Mouse (Mus musculus): Measurements from ENCODE around the gene Igf2r. TPM values are rescaled to one million over a fixed set of nuclear protein-coding genes. Genes with fewer than 3 reads are reported as not detected.
A peak's percentile ranks its signal among the peaks of the same experiment; 100 is the strongest.

Igf2r gene
- polyA plus RNA-seq (2012; rRNA removed): 26.8 and 27.5 TPM in 2 replicates

DNA sequence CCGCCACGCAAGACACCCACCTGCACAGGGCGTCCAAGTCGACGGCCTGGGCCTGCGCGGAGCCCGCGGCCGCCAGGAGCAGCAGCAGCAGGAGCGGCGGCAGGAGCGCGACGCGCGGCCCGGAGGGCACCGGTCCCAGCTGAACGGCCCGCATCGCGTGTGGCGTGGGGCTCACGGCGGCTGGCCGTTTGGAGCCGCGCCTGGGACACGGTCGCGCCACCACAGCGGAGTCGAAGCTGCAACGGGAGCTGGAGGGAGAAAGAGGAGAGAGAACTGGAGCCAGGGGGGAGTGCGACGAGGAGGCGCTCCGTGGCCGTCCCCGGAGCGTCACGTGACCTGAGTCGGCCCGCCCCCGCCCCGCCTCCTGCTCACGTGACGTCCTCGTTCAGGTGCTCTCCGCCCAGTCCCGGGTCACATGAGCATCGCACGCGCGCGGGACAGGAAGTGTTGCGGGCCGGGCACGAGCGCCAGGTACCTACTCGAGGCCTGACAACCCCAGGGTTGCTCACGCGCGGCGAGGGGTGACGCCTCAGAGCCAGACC lies at the start of gene Igf2r:
TSS of gene Igf2r (minus strand) at position 285 of the 542 bp plus-strand sequence.
- Histone ChIP-seq H3K4me1 (ENCODE audit: control insufficient read depth, insufficient read depth, low read length) (peaks cover 5% of the 10 kb centered on the region; the same call in 1 of the 2 replicates), H3K4me3 (replicated peaks; ENCODE audit: extremely low read depth, low read depth, low read length) (peak within 1 kb of the TSS; percentile 62)
- TF ChIP-seq POLR2A (IDR thresholded peaks at IDR 0.05; ENCODE audit: borderline replicate concordance, extremely low read depth, low read depth, low read length) (peak; percentile 66; the same call in 1 of the 2 replicates), CTCF (IDR thresholded peaks at IDR 0.05; ENCODE audit: insufficient read depth, low read length) (no peak)
- 50% methylated on average over 67 of the region's 67 CpGs for WGBS
- peak; percentile 60 for DNase-seq

DNA sequence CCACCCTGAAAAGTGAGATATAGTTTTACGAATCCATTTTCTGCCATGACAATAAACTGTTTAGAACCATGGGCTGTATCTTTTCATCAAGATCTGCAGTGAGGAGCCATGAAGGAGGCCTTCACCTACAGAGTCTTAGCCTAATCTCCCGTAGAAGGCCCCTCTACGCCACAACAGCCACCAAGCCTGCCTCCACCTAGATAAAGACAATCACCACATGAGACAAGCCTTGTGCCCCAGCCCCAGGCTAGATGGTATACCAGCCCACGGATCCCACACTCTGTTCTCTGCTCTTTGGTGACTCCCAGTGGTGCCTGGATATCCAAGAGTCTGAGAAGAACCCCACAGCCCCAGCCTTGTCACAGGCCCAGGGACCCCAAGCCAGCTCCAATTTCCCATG lies 46.4 kb upstream of the Igf2r start:
- 95% methylated on average over 4 of the region's 4 CpGs for WGBS
- TF ChIP-seq POLR2A (IDR thresholded peaks at IDR 0.05; ENCODE audit: borderline replicate concordance, extremely low read depth, low read depth, low read length) (no peak), CTCF (IDR thresholded peaks at IDR 0.05; ENCODE audit: insufficient read depth, low read length) (no peak)
- no peak for DNase-seq
- Histone ChIP-seq H3K4me1 (ENCODE audit: control insufficient read depth, insufficient read depth, low read length) (no peaks in the 10 kb centered on the region), H3K4me3 (replicated peaks; ENCODE audit: extremely low read depth, low read depth, low read length) (no peak overlapping the region)

DNA sequence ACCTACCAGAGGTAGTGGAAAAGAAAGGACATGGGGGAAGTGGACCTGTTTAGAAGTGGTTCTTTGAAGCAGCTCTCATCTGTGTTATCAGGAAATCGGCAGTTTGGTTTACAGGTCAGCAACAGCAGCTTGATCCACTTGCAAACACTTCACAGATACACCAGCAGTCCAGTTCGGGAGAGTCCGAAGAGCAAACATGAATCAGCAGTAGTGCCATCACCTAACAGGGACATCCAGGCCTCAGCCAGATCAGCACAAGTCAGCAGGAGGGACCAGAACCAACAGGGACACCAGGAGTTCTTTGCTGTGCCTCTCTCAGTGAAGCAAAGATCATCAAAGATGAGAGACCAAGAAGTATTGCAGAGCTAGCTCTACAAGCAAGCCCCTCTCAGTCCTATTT lies 45.0 kb upstream of the Igf2r start:
- H3K4me1 ChIP-seq (ENCODE audit: control insufficient read depth, insufficient read depth, low read length): peaks cover 4% of the 10 kb centered on the region
- WGBS: 59% methylated on average over 3 of the region's 3 CpGs
- DNase-seq: peak; percentile 3
- H3K4me3 ChIP-seq (replicated peaks; ENCODE audit: extremely low read depth, low read depth, low read length): no peak overlapping the region
- TF ChIP-seq CTCF (IDR thresholded peaks at IDR 0.05; ENCODE audit: insufficient read depth, low read length): no peak
- no peak for TF ChIP-seq POLR2A (IDR thresholded peaks at IDR 0.05; ENCODE audit: borderline replicate concordance, extremely low read depth, low read depth, low read length)

DNA sequence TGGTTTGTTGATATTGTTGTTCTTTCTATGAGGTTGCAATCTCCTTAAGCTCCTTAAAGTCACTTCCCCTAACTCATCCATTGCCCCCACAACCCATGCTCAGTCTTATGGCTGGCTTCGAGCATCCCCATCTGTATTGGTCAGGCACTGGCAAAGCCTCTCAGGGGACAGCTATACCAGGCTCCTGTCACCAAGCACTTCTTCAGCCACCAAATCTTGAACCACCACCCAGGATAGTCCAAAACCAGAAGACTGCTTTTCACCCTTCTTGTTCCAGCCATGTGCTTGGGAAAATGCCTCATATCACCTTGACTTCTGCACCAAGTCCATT lies 41.5 kb upstream of the Igf2r start:
- TF ChIP-seq POLR2A (IDR thresholded peaks at IDR 0.05; ENCODE audit: borderline replicate concordance, extremely low read depth, low read depth, low read length): no peak
- TF ChIP-seq CTCF (IDR thresholded peaks at IDR 0.05; ENCODE audit: insufficient read depth, low read length): no peak
- WGBS: 87% methylated on average over 1 of the region's 1 CpGs
- H3K4me1 ChIP-seq (ENCODE audit: control insufficient read depth, insufficient read depth, low read length): peaks cover 4% of the 10 kb centered on the region
- DNase-seq: peak; percentile 3
- no peak overlapping the region for H3K4me3 ChIP-seq (replicated peaks; ENCODE audit: extremely low read depth, low read depth, low read length)

DNA sequence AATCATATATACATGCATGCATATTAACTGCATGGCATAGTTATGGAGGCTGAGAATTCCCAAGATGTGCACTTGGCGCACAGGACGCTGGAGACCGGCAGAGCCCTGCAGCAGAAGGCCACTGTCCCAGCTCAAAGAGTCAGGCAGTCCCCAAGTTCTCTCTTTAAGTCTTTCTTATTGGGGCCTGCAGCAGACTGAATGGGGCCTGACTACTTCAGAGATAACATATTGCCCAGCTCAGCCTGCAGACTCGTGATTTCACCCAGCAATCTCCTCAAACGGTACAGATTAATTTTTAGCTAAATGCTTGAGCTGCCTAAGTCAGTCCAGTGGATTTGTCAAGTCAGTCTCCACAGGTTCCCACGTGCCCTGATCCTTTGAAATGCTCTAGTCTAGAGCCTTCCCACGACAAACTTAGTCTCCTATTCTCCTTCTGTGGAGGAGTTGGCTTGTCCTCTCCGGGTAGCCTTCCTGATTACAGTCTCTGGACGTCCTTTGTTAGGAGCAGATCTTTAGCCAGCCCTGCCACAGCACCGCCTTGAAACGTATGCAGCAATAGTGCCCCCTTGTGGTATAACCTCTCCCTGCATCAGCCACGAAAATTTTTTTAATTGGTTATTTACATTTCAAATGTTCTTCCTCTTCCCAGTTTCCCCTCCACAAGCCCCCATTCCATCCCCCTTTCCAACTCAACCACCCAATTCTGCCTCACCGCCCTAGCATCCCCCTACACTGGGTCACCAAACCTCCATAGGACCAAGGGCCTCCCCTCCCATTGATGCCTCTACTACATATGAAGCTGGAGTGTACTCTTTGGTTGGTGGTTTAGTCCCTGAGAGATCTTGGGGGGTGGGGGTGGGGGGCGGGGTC lies 40.9 kb upstream of the Igf2r start:
- Histone ChIP-seq H3K4me3 (replicated peaks; ENCODE audit: extremely low read depth, low read depth, low read length) (no peak overlapping the region), H3K4me1 (ENCODE audit: control insufficient read depth, insufficient read depth, low read length) (peaks cover 4% of the 10 kb centered on the region)
- WGBS: 20% methylated on average over 14 of the region's 14 CpGs
- peak; percentile 67 for DNase-seq
- peak; percentile 88 for TF ChIP-seq CTCF (IDR thresholded peaks at IDR 0.05; ENCODE audit: insufficient read depth, low read length)
- no peak for TF ChIP-seq POLR2A (IDR thresholded peaks at IDR 0.05; ENCODE audit: borderline replicate concordance, extremely low read depth, low read depth, low read length)

DNA sequence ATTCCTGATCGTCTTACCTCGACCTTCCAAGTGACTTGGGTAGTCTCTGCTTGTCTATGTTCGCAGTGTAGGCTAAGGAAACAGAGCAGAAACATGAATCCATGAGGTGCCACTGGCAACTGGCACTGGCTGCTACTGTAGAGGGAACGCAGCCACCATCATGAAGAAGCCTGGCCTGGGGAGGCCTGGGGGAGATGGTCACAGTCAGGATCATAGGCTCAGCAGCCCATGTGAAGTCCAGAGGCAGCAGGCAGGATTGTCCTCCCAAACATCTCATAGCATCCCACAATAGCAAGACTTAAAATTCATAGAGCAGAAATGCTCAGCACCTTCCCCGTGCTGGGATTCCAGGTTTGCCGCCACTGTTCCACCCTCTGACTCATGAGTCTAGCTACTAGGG lies 39.4 kb upstream of the Igf2r start:
- DNase-seq: no peak
- WGBS: 86% methylated on average over 6 of the region's 6 CpGs
- Histone ChIP-seq H3K4me1 (ENCODE audit: control insufficient read depth, insufficient read depth, low read length) (peaks cover 4% of the 10 kb centered on the region), H3K4me3 (replicated peaks; ENCODE audit: extremely low read depth, low read depth, low read length) (no peak overlapping the region)
- TF ChIP-seq CTCF (IDR thresholded peaks at IDR 0.05; ENCODE audit: insufficient read depth, low read length) (no peak), POLR2A (IDR thresholded peaks at IDR 0.05; ENCODE audit: borderline replicate concordance, extremely low read depth, low read depth, low read length) (no peak)

DNA sequence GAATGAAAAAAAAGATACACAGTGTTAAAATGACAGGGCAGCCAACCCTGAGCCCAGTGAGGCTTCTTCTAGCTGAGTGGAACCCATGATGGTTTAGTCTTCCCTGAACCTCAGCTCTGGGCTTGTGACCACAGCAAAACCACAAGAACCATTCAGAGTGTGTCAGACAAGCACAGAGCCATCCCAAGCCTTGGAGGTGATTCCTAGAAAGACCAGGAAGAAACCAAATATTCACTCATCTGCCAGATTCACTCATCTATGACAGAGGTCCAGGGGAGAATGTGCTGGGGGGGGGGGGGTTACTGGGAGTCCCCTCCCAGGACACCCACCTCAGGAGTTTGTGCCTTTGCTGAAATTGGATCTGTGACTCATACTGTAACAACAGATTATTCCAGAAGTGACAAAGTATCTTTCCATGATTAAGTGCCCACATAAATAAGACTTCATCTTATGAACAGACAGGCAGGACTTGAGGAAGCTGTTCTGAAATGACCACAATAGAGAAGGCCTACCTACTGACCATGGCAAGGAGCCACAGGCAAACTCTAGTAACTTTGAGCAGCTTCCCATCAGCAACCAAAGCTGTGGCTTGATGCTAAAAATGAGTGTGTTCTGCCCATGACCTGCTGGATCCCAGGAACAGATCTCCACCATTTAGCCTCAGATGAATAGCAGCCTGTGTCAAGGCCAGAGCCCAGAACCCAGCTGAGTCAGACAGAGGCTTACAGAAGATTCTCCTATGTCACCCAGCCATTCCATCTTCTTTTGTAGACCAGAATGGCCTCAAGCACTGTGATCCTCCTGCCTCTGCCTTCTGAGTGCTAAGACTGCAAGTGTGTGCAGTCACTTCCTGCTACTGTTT lies 35.4 kb upstream of the Igf2r start:
- H3K4me3 ChIP-seq (replicated peaks; ENCODE audit: extremely low read depth, low read depth, low read length): no peak overlapping the region
- no peak for TF ChIP-seq POLR2A (IDR thresholded peaks at IDR 0.05; ENCODE audit: borderline replicate concordance, extremely low read depth, low read depth, low read length)
- no peak for TF ChIP-seq CTCF (IDR thresholded peaks at IDR 0.05; ENCODE audit: insufficient read depth, low read length)
- no peaks in the 10 kb centered on the region; the same call in 1 of the 2 replicates for H3K4me1 ChIP-seq (ENCODE audit: control insufficient read depth, insufficient read depth, low read length)
- peak; percentile 1 for DNase-seq

DNA sequence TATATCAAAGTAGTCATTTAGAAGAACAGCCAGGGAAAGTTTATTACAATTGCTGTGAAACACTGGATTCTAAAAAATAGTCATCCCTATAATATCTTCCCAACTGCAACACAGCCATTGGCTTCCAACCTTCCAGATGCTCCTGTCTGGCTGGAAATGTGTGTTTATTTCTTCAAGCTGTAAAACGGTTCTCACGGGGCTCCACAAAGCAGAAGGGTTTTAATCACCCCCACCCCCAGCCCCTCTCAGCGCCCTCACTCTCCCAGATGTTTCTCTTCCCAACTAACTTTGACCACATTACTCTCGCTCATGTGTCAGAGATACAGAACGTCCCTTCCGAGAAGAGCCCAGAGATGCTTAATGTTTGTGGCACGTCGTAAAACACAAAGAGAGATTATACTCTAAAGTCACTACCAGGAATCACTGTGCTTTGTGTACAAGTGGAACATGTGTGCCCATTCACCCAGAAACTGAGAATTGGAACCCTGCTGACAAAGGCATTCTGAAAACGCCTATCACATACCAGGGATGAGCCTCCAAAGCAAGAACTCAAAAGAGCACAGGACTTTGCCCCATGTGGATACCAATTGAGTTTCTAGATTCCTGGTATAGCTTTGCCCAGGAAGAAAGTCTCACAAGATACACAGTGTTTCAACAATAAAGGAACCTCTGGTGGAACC lies 32.5 kb upstream of the Igf2r start:
- TF ChIP-seq CTCF (IDR thresholded peaks at IDR 0.05; ENCODE audit: insufficient read depth, low read length) (no peak), POLR2A (IDR thresholded peaks at IDR 0.05; ENCODE audit: borderline replicate concordance, extremely low read depth, low read depth, low read length) (no peak)
- DNase-seq: peak; percentile 1
- Histone ChIP-seq H3K4me1 (ENCODE audit: control insufficient read depth, insufficient read depth, low read length) (no peaks in the 10 kb centered on the region; the same call in 1 of the 2 replicates), H3K4me3 (replicated peaks; ENCODE audit: extremely low read depth, low read depth, low read length) (no peak overlapping the region)
- WGBS: 64% methylated on average over 9 of the region's 9 CpGs
